Mouse (Mus musculus): ENCODE data around the gene Grsf1.

Grsf1 gene

DNA sequence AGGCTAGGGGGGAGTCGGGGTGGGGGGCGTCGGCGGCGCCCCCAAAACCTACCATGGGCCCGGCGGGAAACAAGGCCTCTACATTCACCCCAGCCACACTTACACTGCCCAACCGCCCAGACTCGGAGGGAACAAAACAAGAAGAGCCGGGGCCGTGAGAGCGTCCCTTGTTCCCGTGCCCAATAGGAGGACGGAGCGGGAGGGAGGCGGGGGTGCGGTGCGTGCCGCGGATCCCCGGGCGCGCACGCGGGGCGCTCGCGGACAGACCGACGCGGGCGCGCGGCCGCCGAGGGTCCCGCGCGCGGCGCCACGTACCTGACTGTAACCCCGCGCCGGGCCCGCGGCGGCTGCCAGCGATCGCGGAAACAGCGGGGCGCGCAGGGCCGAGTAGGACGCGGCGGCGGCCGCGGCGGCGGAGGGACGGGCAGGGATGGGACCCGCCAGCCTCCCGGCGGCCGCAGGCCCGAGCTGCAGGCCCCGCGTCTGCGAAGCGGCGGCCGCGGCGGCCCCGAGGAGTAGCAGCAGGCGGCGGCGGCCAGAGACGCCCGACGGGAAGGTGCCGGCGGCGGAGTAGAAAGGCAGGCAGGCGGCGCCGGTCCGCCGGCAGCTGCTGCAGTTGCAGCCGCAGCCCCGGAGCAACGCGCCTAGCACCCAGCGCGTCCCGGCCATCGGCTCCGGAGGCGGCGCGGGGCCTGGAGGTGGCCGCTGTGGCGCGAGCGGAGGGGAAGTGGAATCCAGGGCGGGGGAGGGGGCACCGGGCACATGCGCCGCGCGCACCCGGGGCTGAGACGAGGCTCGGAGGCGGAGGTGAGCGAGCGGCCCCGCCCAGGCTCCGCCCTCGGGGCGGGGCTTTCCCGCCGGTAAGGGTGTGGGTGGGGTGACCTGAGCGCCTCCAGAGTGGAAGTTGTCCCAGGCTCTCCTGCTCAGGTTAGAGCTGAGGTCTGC, at the start of gene Grsf1:
Gene Grsf1, minus strand, starts transcription at position 729 of the 945 bp plus-strand sequence.
- DNase-seq: peak; percentile 93

DNA sequence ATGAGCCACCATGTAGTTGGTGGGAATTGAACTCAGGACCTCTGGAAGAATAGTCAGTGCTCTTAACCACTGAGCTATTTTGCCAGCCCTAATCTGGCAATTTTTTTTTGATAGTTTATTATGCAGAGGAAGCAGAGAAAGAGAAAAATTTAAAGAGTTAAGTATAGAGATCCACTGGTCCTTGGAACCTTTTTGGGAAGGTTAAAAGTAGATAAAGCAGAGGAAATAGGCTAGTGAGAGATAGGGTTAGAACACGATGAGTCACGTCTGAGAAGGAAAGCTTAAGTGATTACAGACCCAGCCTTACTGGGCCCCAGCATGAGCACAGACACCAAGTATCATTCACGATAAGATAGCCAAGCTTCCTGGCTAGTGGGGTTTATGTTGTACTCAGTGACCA, 48.1 kb upstream of the Grsf1 start:
- DNase-seq: no peak

DNA sequence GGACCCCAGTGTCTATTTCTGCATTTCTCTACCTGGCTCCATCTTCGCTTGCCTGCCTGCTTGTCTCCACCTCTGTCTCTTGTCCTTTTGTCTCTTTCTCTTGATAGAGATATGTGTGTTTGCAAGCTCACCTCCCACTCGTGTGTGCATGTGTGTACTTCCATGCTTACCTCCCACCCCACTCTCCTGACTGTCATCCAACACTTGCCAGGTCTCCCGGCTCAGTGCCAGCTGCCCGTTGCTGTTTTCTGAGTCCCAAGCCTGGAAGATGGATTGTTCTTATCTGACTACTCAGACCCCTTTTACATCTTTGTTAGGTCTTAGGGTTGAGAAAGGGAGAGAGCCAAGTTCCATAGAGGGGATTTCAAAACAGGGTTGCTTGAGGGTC, 46.2 kb upstream of the Grsf1 start:
- DNase-seq: peak; percentile 65

DNA sequence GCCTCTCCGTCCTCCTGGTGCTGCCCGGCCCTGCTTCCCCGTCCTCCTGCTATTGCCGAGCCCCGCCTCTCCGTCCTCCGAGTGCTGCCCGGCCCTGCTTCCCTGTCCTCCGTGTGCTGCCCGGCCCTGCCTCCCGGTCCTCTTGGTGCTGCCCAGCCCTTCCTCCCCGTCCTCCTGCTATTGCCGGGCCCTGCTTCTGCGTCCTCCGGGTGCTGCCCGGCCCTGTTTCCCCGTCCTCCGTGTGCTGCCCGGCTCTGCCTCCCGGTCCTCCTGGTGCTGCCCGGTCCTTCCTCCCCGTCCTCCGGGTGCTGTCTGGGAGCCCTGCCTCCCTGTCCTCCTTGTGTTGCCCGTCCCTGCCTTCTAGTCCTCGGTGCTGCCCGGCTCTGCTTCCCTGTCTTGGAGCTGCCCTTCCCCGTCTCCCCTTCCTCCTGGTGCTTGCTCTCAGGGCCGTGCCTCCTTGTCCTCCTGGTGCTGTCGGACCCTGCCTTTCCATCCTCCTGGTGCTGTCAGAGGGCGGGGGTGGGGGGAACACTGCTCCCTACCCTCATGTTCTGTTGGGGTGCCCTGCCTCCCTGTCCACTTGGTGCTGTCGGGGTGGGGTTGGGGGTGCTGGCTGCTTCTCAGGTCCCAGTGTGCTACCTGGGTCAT, 45.7 kb upstream of the Grsf1 start:
- DNase-seq: peak; percentile 37

DNA sequence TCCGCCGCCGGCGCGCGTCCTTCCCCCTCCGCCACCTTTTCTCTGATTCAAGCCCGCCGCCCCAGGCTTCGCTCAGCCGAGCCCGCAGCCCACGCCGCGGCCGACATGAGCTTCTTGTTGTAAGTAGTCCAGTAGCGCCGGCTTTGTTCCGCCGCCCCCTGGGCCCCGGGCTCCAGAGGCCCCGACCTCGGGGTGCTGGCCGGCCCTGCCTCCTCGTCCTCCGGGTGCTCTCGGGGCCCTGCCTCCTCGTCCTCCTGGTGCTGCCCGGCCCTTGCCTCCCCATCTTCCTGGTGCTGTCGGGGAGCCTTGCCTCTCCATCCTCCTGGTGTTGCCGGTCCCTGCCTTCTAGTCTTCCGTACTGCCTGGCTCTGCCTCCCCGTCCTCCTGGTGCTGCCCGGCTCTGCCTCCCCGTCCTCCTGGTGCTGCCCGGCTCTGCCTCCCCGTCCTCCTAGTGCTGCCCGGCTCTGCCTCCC, 45.1 kb upstream of the Grsf1 start:
- DNase-seq: no peak

DNA sequence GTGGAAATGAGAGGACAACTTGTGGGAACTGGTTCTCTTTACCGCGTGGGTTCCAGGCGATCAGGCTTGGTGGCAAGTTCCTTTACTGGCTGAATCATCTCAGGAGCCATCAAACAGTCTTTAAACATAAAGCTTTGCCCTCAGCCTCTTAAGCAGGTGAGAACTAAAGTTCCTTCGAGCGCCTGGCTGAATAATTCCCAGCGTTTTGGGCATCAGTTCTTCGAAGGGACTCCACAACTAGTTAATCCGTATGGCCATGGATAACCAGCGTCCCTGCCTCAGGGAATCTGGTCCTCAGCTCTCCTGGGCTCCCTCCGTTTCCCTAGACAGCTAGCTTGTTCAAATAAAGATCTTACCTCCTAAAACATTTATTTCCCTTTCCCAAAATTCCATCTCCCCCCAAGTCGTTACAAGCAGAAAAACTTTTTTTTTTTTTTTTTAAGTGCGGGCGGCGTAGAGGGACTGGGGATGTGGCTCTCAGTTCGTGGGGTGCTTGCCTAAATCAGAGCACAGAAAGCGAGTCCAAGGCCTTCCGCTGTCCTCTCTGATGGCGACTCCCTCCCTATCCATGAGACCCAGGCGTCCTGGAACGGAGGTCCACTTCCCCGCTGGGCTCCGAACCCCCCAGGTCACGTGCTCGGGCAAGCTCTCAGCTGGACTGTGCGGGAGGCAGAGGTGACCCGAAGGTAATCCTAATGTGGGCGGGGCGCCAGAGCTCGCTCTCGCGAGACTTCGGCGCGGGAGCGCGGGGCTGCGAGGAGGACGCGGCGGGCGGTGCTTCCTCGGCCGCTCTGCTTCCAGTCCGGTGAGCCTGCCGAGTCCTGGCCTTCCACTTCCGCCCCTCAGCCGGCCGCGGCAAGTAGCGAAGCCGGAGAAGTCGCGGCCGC, 44.4 kb upstream of the Grsf1 start, which contains the start of gene Mob1b:
Gene Mob1b, plus strand, starts transcription at position 740 of the 887 bp plus-strand sequence.
- peak; percentile 97 for DNase-seq

DNA sequence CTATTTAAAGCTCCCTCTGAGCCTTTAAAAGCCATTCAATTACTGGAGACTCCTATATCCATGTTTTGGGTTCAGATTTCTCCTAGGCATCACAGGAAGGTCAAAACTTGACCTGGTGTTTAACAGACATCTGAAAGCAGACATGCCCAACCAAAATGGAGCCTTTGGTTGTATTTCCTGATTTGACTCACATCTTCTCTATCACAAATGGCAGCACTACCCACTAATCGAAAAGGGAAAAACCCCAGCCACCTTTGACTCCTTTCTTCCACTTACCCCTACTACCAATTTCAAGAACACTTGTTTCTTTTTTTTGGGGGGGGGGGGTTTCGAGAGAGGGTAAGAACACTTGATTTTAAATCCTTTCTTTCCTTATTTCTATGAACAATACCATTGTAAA, 41.0 kb upstream of the Grsf1 start:
- no peak for DNase-seq

DNA sequence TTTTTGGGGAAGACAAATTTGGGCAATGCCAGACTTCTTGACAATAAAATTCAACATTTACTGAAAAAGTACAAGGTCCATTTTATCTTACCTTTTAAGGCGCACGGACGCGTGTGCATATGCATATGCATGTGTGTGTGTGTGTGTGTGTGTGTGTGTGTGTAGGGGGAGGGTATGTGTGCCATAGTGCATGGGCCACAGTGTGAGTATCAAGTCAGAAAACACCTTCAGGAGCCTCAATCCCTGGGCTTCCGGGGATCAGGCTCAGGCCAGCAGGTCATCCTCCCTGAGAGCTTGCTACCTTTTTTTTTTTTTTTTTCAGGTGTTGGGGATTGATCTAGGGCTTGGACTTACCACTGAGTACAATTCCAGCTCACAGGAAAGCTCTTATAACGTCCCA, 36.4 kb upstream of the Grsf1 start:
- DNase-seq: no peak

DNA sequence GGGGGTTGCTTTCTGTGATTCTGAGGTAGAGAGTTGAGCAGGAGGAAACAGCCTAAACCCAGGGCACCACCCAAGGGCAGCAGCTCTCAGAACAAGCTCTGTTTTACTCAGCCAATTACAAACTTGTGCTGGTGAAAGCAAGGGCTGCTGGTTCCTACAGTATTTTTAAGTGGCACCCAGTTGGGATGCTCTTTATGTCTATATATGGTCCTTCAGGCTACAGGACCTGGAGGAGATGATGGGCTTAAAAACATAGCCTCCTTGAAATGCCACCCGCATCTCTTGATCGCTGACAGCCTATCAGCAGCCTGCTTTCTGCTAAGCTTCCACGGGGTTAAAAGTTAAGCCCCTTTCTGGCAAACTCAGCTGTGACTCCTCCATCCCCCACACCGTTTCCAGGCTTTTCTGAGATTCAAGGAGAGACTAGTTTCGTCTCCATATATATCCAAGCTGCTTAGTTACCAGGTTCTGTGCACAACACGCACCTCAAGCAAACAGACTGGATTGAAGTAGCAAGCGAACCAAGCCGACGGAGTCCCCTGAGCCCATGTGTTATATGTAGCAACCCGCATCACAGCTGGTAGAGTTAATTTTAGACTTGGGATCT, 35.8 kb upstream of the Grsf1 start:
- DNase-seq: no peak

DNA sequence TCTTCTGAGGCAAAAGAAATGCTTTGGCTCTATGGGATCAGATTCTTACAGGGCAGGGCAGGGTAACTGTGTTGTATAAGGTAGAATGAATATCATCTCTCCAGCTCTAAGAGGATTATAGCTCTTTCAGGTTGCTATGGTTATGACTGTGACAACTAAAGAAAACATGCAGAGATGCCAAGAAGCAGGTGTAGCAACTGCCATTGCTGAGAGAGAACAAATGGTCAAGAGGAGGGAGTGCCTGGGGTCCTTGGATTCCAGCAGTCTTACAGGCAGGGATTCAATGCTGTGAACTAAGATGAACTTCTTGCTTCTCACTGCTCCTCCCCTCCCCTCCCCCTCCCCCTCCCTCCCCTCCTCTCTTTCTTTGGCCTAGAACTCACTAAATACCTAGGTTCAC, 35.2 kb upstream of the Grsf1 start:
- DNase-seq: no peak

DNA sequence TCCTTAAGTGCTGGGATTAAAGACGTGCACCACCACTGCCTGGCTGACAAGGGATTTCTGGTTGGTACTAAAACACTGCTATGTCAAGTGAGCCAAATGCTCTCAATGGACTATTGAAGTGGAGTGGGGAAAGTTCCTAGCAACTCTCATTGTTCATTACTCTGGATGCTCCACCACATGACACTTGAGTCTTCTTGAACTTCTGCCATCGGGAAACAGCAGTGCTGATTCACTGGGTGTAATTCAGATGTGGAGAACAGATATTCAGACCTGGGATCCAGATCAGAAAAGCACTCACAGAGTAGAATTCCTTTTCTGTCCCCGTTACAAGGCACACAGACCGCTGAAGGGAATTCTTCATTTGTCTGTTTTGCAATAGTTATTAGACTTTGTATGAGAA, 27.6 kb upstream of the Grsf1 start:
- no peak for DNase-seq

DNA sequence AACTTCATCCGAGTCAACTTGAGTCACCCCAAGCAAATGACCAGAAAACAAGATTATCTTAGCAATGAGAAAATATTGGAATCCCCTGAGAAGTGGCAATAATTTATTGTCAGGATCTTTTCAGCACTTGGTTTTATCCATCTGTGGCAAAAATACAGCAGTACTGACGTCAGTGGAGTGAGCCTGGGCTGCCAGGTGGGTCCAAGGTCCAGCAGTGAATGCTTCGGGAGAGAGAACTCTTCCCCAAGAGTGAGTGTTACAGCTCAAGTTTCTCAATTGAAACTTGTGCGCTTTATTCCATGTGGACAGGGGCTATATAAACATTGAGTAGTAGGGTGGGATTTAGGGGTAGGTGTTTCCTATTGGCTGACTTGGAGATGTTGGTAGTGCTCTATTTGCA, 26.1 kb upstream of the Grsf1 start:
- DNase-seq: no peak

DNA sequence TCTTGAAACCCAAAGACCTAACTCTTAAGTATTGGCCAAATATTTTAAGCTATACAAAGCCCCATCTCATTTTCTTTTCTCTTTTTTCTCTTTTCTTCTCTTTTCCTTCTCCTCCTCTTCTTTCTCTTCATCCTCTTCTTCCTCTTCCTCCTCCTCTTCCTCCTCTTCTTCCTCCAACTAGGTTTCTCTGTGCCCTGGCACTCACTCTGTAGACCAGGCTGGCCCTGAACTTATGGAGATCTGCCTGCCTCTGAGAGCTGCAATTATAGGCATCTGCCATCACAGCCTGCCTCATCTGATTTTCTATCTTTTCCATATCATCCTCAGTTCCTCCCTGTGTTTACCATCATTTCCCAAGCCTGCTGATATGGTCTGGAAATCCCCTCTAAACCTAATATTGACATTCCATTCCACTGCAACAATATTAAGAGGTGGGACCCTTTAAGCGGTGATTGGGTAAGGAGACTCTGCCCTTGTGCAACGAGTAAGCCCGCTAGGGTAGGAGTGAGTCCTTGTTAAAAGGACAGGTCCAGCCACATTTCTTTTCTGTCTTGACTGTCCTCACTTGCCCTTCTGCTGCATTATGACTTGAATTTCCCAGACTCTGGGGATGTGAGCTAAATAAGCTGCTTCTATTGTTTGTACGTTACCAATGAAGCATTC, 23.4 kb upstream of the Grsf1 start:
- DNase-seq: no peak

DNA sequence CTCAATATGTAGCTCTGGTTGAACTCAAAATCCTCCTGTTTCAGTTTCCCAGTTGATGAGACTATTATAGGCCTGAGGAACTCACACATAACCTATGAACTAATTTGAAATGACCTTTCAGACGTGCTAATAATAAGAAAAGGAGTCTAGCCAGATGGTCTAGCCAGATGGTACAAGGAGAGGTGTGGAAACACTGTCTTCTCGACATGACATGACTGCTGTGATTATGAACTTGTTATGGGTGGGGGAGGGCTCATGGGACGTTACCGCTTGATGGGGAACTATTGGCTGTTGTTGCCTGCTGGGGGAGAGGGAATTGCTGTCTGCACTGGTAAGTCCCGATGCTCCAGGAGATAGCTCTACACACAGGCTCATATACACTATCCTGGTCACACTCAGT, 21.3 kb upstream of the Grsf1 start:
- DNase-seq: peak; percentile 33

DNA sequence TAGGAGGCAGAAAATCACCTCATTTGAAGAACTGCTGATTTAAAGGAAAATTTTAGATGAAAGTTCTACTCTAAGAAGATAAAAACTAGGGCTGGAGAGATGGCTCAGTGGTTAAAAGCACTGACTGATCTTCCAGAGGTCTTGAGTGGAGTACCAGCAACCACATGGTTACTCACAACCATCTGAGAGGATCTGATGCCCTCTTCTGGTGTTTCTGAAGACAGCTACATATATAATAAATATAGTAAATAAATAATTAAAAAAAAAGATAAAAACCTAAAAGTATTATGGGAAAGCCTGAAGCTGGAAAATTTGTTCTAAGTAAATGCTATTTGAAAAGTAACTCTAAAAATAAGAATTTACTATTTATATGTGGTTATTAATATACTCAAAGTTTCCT, 17.1 kb upstream of the Grsf1 start:
- DNase-seq: no peak

DNA sequence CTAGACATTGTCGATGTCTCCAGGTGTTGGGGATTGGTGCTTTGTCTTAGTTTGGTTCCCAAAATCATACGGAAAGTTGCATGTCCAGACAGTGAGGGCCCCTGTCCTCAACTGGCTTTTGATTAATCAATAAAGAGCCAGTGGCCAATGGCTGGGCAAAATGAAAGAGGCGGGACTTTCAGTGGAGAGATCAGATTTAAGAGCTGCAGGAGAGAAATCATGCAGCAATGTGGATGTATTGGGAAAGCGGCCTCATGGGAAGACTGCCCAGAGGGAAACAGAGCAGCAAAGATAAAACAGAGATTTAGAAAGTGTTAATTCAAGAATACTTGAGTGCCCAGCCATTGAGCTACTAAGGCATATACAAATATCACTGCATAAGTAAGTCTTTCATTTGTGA, 16.6 kb upstream of the Grsf1 start:
- no peak for DNase-seq

DNA sequence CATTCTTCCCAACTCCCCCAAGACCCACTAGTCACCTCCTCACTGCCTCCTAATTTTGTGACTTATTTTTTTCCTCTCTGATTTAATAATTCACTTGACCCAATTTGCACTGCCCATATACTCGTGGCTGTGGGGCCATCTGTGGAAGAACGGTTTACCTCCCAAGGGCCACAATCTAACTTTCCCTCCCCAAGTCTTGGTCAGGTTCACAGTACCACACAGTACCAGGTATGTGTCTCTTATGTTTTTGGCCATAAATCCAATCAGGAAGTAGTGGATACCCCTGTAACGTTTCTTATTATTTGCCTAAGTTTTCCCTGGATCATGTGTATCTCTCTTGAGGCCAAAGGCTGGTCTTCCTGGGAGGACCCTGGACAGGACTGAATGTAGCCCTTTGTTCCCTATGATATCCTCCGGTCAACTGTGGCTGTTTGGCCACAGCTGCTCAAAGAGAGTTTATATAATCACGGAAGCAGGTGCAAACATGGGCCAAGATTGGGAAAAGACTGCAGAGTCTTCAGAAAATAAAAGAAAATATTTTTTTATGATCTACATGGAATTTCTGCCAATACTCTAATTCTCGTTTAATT, 15.6 kb upstream of the Grsf1 start:
- DNase-seq: no peak

DNA sequence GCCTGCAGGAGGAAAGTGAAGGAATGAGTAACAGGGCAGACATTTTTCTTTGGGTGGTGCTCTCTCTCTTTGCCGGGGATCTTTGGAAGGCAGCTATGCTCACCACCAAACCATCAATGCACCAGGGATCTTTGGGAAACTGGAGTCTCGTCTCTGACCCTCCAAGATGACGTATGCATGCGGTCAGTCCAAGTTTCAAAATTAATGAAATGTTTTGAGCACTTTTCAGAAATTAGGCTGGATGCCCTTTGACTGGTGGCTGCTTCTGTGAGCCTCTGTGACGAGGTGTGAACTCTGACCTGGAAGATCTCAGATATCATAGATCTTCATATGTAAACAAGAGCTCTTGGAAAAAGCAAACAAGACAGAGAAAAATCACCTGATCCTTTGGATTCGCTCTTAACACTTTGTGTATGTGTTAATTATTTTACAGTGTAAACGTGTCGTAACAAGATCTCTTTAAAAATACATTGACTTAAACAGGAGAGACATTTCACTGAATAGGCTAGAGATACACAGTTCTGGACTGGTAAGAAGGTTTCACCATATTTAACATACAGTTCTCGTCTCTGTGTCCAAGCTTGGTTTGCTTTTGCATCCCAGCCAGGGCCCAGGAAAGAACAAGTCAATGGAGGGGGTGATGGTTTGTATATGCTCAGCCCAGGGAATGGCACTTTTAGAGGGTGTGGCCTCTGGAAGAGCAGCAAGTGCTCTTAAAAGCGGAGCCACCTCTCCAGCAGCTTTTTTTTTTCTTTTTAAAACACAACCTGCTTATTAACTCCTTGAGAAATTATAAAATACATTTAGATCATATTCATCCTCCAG, 14.9 kb upstream of the Grsf1 start:
- no peak for DNase-seq

DNA sequence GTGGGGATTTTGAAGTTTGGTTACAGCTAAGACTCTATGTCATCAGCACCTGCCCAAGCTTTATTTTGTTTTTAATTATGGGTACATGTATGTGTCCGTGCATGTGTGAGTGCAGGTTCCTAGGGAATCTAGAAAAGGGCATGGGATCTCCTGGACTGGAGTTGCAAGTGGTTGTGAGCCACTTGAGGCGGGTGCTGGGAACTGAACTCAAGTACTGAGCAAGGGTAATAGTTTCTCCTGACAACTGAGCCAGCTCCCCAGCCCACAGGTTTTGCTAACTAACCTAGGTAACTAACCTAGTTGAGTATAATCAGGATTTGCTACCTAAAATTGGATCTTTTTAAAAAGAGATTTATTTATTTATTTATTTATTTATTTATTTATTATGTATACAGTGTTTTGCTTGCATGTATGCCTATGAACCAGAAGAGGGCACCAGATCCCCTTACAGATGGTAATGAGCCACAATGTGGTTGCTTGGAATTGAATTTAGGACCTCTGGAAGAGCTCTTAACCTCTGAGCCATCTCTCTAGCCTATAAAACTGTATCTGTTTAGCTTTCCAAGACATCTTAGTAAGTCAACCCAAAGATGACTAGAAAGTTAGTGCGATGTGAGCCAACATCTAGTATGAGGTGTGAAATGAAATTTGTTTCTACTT, 13.4 kb upstream of the Grsf1 start:
- peak; percentile 60 for DNase-seq

DNA sequence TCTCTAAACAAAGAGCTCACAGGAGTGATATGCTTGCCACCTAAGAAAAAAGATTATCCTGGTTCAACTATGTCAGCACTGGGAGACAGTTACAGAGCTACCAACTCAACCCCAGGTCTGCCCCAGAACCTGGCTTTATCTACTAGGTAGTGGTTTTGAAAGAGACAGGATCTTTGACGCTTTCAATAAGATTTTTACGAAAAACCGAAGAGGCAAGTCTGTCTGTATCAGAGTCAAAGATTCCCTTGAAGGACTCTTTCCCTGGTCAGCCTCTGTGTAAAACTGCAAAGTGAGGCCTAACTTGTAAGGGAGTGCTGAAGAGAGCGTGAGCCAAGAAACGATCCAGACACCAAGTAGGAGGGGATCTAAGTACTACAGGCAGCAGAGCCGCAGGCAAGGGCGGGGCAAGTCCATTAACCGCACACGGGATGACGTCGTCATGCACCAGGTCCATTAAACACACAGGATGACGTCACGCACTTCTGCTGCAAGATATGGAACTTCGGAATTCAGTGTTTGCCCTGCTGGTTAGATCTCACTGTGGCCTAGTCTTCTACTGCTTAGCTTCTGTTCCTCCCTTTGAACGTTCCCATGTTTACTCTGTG, 12.7 kb upstream of the Grsf1 start:
- DNase-seq: no peak
